In the genomic region with DNA sequence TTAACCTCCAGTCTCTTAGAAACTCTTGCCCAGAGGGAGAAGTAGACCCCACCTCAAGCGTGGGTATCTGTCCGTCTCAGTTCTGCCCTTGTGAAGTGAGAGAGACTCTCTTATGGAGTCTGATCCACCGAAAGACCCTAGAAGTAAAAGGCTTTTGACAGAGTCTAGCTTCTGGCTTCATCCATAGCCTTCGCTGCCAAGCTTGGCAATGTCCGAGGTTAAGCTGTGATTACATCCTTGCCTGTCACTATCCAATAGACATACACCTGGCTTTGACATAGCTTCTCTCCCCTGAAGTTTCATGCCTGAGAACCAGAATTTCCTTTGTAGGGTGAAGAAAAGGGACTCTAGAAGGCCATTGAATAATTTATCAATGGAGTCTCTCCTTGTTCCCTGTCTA, we compare ENCODE assay signal across 24 mouse cellular contexts.
"Had no signal": no experiment of that assay in that cellular context is flagged by ENCODE, and none has a peak within 500 bp of the region (broad histone marks: within the 10 kb centered on the region; RNA-seq: fewer than 3 reads in every experiment).

No protein-coding gene starts in this region.

- H3K4me3 ChIP-seq: embryonic facial prominence, embryonic 10.5 days; embryonic facial prominence, embryonic 12.5 days; embryonic facial prominence, embryonic 13.5 days; embryonic facial prominence, embryonic 15.5 days; erythroblast, embryonic 14.5 days; forebrain, embryonic 10.5 days; forebrain, embryonic 12.5 days; forebrain, embryonic 13.5 days; forebrain, embryonic 15.5 days; gastrocnemius, adult 2 months; heart, adult 2 months; heart, embryonic 12.5 days had no signal

- H3K4me1 ChIP-seq: embryonic facial prominence, embryonic 10.5 days; embryonic facial prominence, embryonic 12.5 days; embryonic facial prominence, embryonic 13.5 days; embryonic facial prominence, embryonic 15.5 days; forebrain, embryonic 10.5 days; forebrain, embryonic 12.5 days; forebrain, embryonic 13.5 days; forebrain, embryonic 15.5 days; heart, embryonic 12.5 days had no signal

- H3K36me3 ChIP-seq: embryonic facial prominence, embryonic 10.5 days; embryonic facial prominence, embryonic 12.5 days; embryonic facial prominence, embryonic 13.5 days; embryonic facial prominence, embryonic 15.5 days; forebrain, embryonic 10.5 days; forebrain, embryonic 12.5 days; forebrain, embryonic 15.5 days; heart, embryonic 12.5 days had no signal

- DNase-seq: cerebellum, adult 2 months; cerebellum, adult 8-10 months; cerebellum, adult 9-11 months; cerebellum, postnatal 25 days; cerebellum, postnatal 36 days; embryo, embryonic 11 days; forebrain, postnatal 0 days; gastrocnemius, adult 2 months; gastrocnemius, postnatal 10 days; gastrocnemius, postnatal 14 days; gastrocnemius, postnatal 25 days; gastrocnemius, postnatal 36 days; heart, adult 18-20 months; heart, adult 2 months had no signal

- H3K27me3 ChIP-seq: embryonic facial prominence, embryonic 12.5 days; embryonic facial prominence, embryonic 13.5 days; embryonic facial prominence, embryonic 15.5 days; forebrain, embryonic 12.5 days; forebrain, embryonic 13.5 days; forebrain, embryonic 15.5 days; heart, embryonic 12.5 days had no signal

- H3K27ac ChIP-seq: embryonic facial prominence, embryonic 10.5 days; embryonic facial prominence, embryonic 12.5 days; embryonic facial prominence, embryonic 13.5 days; embryonic facial prominence, embryonic 15.5 days; forebrain, embryonic 10.5 days; forebrain, embryonic 12.5 days; forebrain, embryonic 13.5 days; forebrain, embryonic 15.5 days; gastrocnemius, adult 2 months; heart, adult 2 months had no signal

- H3K9me3 ChIP-seq: embryonic facial prominence, embryonic 10.5 days; embryonic facial prominence, embryonic 12.5 days; embryonic facial prominence, embryonic 13.5 days; embryonic facial prominence, embryonic 15.5 days; forebrain, embryonic 10.5 days; forebrain, embryonic 12.5 days; forebrain, embryonic 13.5 days; forebrain, embryonic 15.5 days; heart, embryonic 12.5 days had no signal
